In genomic region chr13:69532101-69532892, GRCm38 (mm10) we compare ENCODE assay signal across 8 mouse cellular contexts. TPM values are rescaled to one million over a fixed set of nuclear protein-coding genes. Genes with fewer than 3 reads are reported as not detected.
DNase-seq lines count a peak whose midpoint lies in the region; ATAC-seq and TF ChIP-seq lines count a peak whose summit lies in the region.

No protein-coding gene starts in this region.

- H3K4me2 ChIP-seq in forebrain, postnatal 0 days (ENCODE audit: low read depth), result peak overlapping the region; percentile 80
- H3K4me2 ChIP-seq in liver, embryonic 15.5 days, result peak overlapping the region; percentile 95

- no peak for DNase-seq in heart, adult 2 months
- DNase-seq in heart, adult 9 months (ENCODE audit: low spot score in 2 of 2), result no peak
- DNase-seq in forebrain, postnatal 0 days, result no peak
- DNase-seq in frontal cortex, postnatal 25 days (ENCODE audit: low spot score in 2 of 2), result no peak
- DNase-seq in layer of hippocampus, postnatal 10 days (ENCODE audit: low spot score in 2 of 2), result no peak
- no peak for DNase-seq in urinary bladder, postnatal 36 days (ENCODE audit: low spot score in 2 of 2)

- no peaks in the 10 kb centered on the region for H3K27me3 ChIP-seq in heart, adult 2 months (ENCODE audit: control insufficient read depth, insufficient read depth, low read length)
- no peaks in the 10 kb centered on the region for H3K27me3 ChIP-seq in ES-Bruce4 (ENCODE audit: control insufficient read depth, insufficient read depth, low read length, poor library complexity, severe bottlenecking)
- no peaks in the 10 kb centered on the region for H3K27me3 ChIP-seq in forebrain, postnatal 0 days (ENCODE audit: insufficient read depth, low read length)
- no peaks in the 10 kb centered on the region for H3K27me3 ChIP-seq in liver, embryonic 15.5 days

- H3K4me3 ChIP-seq in heart, adult 2 months, result peak overlapping the region; percentile 86
- peak overlapping the region; percentile 8 for H3K4me3 ChIP-seq in ES-Bruce4 (ENCODE audit: low read depth, low read length)
- H3K4me3 ChIP-seq in forebrain, postnatal 0 days (ENCODE audit: low read depth, low read length), result peak overlapping the region; percentile 83
- peak overlapping the region; percentile 95 for H3K4me3 ChIP-seq in liver, embryonic 15.5 days (replicated peaks)

- 16% methylated on average over 14 of the region's 14 CpGs for WGBS in heart, adult 2 months
- 16% methylated on average over 14 of the region's 14 CpGs for WGBS in forebrain, postnatal 0 days
- WGBS in liver, embryonic 15.5 days (ENCODE audit: insufficient replicate concordance), result 27% methylated on average over 14 of the region's 14 CpGs

- no peak for ATAC-seq in forebrain, postnatal 0 days
- no peak for ATAC-seq in liver, embryonic 15.5 days (ENCODE audit: insufficient read depth)

- peak overlapping the region; percentile 38 for H3K9ac ChIP-seq in heart, adult 2 months (ENCODE audit: low read depth, low read length)
- H3K9ac ChIP-seq in ES-Bruce4 (ENCODE audit: low read depth, poor library complexity, severe bottlenecking), result peak overlapping the region; percentile 98; the same call in 1 of the 2 replicates
- peak overlapping the region; percentile 81 for H3K9ac ChIP-seq in forebrain, postnatal 0 days
- H3K9ac ChIP-seq in liver, embryonic 15.5 days, result peak overlapping the region; percentile 88

- H3K27ac ChIP-seq in heart, adult 2 months, result no peak overlapping the region
- no peak overlapping the region for H3K27ac ChIP-seq in ES-Bruce4 (ENCODE audit: insufficient read depth, low read length)
- H3K27ac ChIP-seq in forebrain, postnatal 0 days (ENCODE audit: low read depth, low read length), result no peak overlapping the region
- H3K27ac ChIP-seq in liver, embryonic 15.5 days (replicated peaks), result no peak overlapping the region

- TF ChIP-seq EP300 in heart, adult 2 months (IDR thresholded peaks at IDR 0.05; ENCODE audit: insufficient read depth, low read depth, low read length), result no peak
- no peak for TF ChIP-seq EP300 in ES-Bruce4 (IDR thresholded peaks at IDR 0.05; ENCODE audit: insufficient read depth, low read depth, low read length)

- H3K79me2 ChIP-seq in heart, adult 2 months (replicated peaks; ENCODE audit: control insufficient read depth, insufficient read depth, low read length), result peaks cover 7% of the 10 kb centered on the region

- H3K9me3 ChIP-seq in ES-Bruce4 (replicated peaks; ENCODE audit: control insufficient read depth, insufficient read depth, low read length, poor library complexity, severe bottlenecking), result no peaks in the 10 kb centered on the region
- no peaks in the 10 kb centered on the region for H3K9me3 ChIP-seq in forebrain, postnatal 0 days (ENCODE audit: low read length)
- H3K9me3 ChIP-seq in liver, embryonic 15.5 days (replicated peaks), result no peaks in the 10 kb centered on the region

- no peak for TF ChIP-seq POLR2A in heart, adult 2 months (IDR thresholded peaks at IDR 0.05; ENCODE audit: insufficient read depth, low read depth, low read length)
- TF ChIP-seq POLR2A in ES-Bruce4 (IDR thresholded peaks at IDR 0.05; ENCODE audit: insufficient read depth, low read length), result no peak

- TF ChIP-seq CTCF in heart, adult 2 months (IDR thresholded peaks at IDR 0.05), result no peak
- TF ChIP-seq CTCF in ES-Bruce4 (IDR thresholded peaks at IDR 0.05; ENCODE audit: low read depth, low read length), result no peak
- TF ChIP-seq CTCF in forebrain, postnatal 0 days (IDR thresholded peaks at IDR 0.05; ENCODE audit: low read depth), result no peak

- intact Hi-C loops in heart, adult 2 months (cut with DNase I), result loop anchor here (10.0 kb wide), 1 partner anchor 947 kb away; the partner anchor contains the start of genes Fastkd3 and Mtrr

- no peaks in the 10 kb centered on the region for H3K36me3 ChIP-seq in heart, adult 2 months (ENCODE audit: control insufficient read depth, insufficient read depth, low read length)
- H3K36me3 ChIP-seq in ES-Bruce4 (ENCODE audit: control insufficient read depth, insufficient read depth, low read length, poor library complexity, severe bottlenecking), result no peaks in the 10 kb centered on the region; the same call in 1 of the 2 replicates
- H3K36me3 ChIP-seq in forebrain, postnatal 0 days (ENCODE audit: insufficient read depth), result no peaks in the 10 kb centered on the region
- peaks cover 10% of the 10 kb centered on the region; the same call in 1 of the 2 replicates for H3K36me3 ChIP-seq in liver, embryonic 15.5 days (replicated peaks)

- peaks cover 18% of the 10 kb centered on the region for H3K4me1 ChIP-seq in heart, adult 2 months (ENCODE audit: control insufficient read depth, insufficient read depth, low read length)
- H3K4me1 ChIP-seq in ES-Bruce4 (ENCODE audit: control insufficient read depth, insufficient read depth, low read length), result peaks cover 6% of the 10 kb centered on the region
- H3K4me1 ChIP-seq in forebrain, postnatal 0 days (ENCODE audit: insufficient read depth), result peaks cover 23% of the 10 kb centered on the region
- H3K4me1 ChIP-seq in liver, embryonic 15.5 days (replicated peaks), result peaks cover 62% of the 10 kb centered on the region

RNA-seq across cellular contexts. Expression of gene Nsun2, which starts 1.2 kb away (rescaled TPM):
- 10 to 100 TPM; 40.4 to 47.9 TPM for total RNA-seq in heart, adult 2 months (2021)
- polyA plus RNA-seq in heart, adult 2 months (2012; rRNA removed), result 29.3 and 53.3 TPM in 2 replicates
- polyA plus RNA-seq in ES-Bruce4 (2011; ENCODE audit: insufficient read depth, insufficient read length, low read depth, missing spikeins), result 197 and 208 TPM in 2 replicates
- total RNA-seq in forebrain, postnatal 0 days (2014; rRNA removed), result 64.2 and 64.3 TPM in 2 replicates
- 64.6 and 74.4 TPM in 2 replicates for polyA plus RNA-seq in forebrain, postnatal 0 days (2015; fragmentation: Nextera tagmentation; extraction: Ambion mirVana)
- 82.4 and 84.3 TPM in 2 replicates for polyA plus RNA-seq in liver, embryonic 15.5 days (2015; fragmentation: Nextera tagmentation; extraction: Ambion mirVana)
- 10 to 100 TPM; 74.5 to 84.5 TPM for total RNA-seq in layer of hippocampus, postnatal 10 days (2021)

RNA-seq across cellular contexts. Expression of gene Tent4a, which starts 2.1 kb away (rescaled TPM):
- 10 to 100 TPM; 11.0 to 12.7 TPM for total RNA-seq in heart, adult 2 months (2021)
- polyA plus RNA-seq in heart, adult 2 months (2012; rRNA removed), result 8.1 and 8.9 TPM in 2 replicates
- polyA plus RNA-seq in ES-Bruce4 (2011; ENCODE audit: insufficient read depth, insufficient read length, low read depth, missing spikeins), result 34.8 and 35.8 TPM in 2 replicates
- total RNA-seq in forebrain, postnatal 0 days (2014; rRNA removed), result 21.7 and 29.3 TPM in 2 replicates
- 4.5 and 4.9 TPM in 2 replicates for polyA plus RNA-seq in forebrain, postnatal 0 days (2015; fragmentation: Nextera tagmentation; extraction: Ambion mirVana)
- polyA plus RNA-seq in liver, embryonic 15.5 days (2015; fragmentation: Nextera tagmentation; extraction: Ambion mirVana), result 2.0 and 2.8 TPM in 2 replicates
- total RNA-seq in layer of hippocampus, postnatal 10 days (2021), result 10 to 100 TPM; 40.9 to 41.7 TPM

Comparison
In these comparisons a context has a peak if more than half of its experiments do, and no peak if none do; other contexts are left out.
1. H3K4me3 ChIP-seq: peak in every context shown above with its lines; median percentile 95 in liver, embryonic 15.5 days; 86 in heart, adult 2 months; 83 in forebrain, postnatal 0 days; 8 in ES-Bruce4.
2. H3K9ac ChIP-seq: peak in every context shown above with its lines; median percentile 98 in ES-Bruce4; 88 in liver, embryonic 15.5 days; 81 in forebrain, postnatal 0 days; 38 in heart, adult 2 months.